Mouse (Mus musculus): Measurements from ENCODE around the gene Tm6sf1.
"Not testable (repeated sequence)": the region's sequence is repeated elsewhere in the genome, so short reads cannot be mapped to it uniquely, and the experiment has no call there.

DNA sequence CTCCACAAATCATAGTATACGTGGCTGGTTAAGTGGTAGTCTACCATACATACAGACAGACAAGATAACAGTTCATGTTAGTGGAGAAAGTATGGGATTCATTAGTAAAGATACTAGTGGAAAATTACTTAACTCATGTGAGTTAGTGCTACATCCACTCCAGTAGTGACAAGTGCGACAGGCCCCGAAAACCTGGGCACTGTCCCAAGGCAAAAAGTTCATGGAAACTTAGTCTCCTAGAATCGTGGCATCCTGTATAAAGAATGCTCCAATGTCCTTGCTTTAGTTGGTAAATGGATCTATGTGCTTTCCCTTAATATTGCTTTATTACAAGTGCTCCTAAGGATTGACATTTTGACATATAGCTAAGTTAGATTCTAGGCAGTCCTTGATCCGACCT lies 21.0 kb upstream of the Tm6sf1 start:
- TF ChIP-seq POLR2A (IDR thresholded peaks at IDR 0.05; ENCODE audit: low read depth, low read length); CTCF (IDR thresholded peaks at IDR 0.05; ENCODE audit: extremely low read depth, insufficient read depth, insufficient read length, insufficient replicate concordance): not testable (repeated sequence)
